Mouse (Mus musculus) left cerebral cortex, postnatal 10 days (tissue): ENCODE data around the gene Trdmt1. TPM values are rescaled to one million over a fixed set of nuclear protein-coding genes. Genes with fewer than 3 reads are reported as not detected.
A peak's percentile ranks its signal among the peaks of the same experiment; 100 is the strongest.
"Not testable (repeated sequence)": the region's sequence is repeated elsewhere in the genome, so short reads cannot be mapped to it uniquely, and the experiment has no call there.

Experiments
- DNase-seq, 2 experiments: peaks; one replicate each; pipeline ENCODE4 v3.0.0; 2021 to 2022; ENCODE audit warnings: low spot score in 2 of 2, mixed read lengths in 1 of 2; ENCODE audit errors: extremely low spot score in 1 of 2
- intact Hi-C: fragments of 180-260 bp; cut with DNase I; formaldehyde crosslinking; loops from one replicate; pipeline ENCODE4 v1.15.1; 2025
- total RNA-seq, 2 experiments: library from RNA; stranded (reverse); gene quantifications; 2 replicates each; pipeline ENCODE4 v1.2.3; 2021

Trdmt1 gene
- 1 to 10 TPM; 6.5 to 6.6 TPM for total RNA-seq

DNA sequence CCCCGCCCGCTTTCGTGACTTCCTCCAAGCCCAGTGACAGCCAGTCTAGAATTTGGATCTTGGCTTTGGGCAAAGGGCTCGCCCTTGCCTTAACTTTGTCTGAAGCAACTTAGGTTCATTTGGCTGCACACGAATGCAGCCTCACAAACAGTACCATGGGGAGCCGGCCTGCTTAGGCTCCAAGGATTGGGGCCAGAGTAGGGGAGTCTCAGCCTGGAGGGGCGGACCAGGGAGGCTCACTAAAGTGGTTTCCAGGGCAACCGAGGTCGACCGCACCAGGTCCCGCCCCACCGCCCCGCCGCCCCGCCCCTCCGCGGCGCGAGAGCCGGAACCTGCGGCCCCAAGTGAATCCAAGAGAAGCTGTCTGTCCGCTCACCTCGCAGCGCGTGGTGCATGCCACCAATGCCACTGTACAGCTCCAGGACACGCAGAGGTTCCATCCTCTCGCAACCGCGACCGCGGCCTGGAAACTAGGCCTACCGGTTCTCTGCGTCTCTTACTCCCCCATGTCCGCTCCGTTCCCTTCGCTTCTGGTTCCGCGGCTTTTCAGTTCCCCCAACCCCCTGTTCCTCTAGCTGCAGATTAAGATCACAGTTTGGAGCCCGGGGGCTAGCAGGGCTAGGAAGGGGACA lies at the start of gene Trdmt1:
Trdmt1 (minus strand) TSS at position 476 of the 632 bp plus-strand sequence.
- intact Hi-C loops: no loop called here
- DNase-seq: peak; percentile 70 to 89

DNA sequence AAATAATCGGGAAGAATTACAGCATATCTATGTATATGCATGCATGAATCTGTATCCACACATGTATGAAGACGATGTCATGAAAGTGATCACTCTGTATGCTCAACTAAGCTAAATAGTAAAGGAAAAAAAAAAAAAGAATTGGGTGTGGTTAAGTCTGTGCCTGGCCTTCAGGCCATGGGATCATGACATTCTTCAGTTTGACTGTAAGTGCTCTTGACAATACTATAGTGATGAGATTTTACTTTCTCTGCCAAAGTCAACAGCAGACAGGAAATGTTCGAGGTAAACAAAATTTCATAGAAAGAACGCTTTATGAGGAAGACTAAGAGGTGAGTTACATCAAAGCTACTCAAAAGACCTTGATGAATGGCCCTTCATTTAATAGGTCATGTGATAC lies 48.9 kb upstream of the Trdmt1 start:
- intact Hi-C loops: no loop called here
- no peak for DNase-seq

DNA sequence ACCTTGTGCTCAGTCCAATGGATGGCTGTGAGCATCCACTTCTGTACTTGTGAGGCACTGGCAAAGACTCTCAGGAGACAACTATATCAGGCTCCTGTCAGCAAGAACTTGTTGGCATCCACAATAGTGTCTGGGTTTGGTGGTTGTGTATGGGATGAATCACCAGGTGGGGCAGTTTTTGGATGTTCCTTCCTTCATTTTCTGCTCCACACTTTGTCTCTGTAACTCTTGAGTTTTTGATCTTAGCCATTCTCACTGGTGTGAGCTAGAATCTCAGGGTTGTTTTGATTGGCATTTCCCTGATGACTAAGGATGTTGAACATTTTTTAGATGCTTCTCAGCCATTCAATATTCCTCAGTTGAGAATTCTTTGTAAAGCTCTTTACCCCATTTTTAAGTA lies 39.3 kb upstream of the Trdmt1 start:
- intact Hi-C loops: not testable (repeated sequence)

DNA sequence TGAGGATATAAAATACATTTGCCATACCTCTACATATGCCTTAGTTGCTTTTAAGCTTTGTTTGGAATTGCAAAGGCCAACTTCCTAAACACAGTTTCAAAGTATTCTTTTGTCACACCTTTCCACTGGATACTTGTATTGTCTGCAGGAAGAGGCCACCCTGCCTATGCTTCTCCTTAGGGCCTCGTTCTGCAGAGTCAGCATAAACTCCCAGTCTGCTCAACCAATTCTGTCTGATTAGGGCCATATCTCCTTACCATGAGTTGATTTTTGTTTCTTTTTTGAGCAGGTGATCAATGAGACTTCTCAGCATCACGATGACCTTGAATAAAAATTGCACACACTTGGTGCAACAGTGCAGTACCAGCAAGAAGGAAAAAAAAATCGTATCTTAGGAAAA lies 37.7 kb upstream of the Trdmt1 start:
- no peak for DNase-seq
- intact Hi-C loops: no loop called here

More for the DNA sequence above, 39.3 kb upstream of the Trdmt1 start:
- not testable (repeated sequence) for DNase-seq

DNA sequence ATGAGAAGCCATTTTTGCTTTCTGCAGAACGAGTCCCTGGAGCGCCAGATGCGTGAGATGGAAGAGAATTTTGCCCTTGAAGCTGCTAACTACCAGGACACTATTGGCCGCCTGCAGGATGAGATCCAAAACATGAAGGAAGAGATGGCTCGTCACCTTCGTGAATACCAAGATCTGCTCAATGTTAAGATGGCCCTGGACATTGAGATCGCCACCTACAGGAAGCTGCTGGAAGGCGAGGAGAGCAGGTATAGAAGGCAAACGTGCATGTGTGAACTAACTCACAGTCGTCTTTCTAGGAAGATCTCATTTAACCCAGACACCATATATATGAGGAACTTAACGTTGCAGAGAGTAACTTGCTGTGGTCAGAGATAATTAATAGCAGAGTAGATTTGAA lies 35.5 kb upstream of the Trdmt1 start:
- intact Hi-C loops: loop anchor here (5.0 to 10.0 kb wide), 2 partner anchors 165 to 288 kb away; no protein-coding TSS in a partner anchor
- DNase-seq: no peak

DNA sequence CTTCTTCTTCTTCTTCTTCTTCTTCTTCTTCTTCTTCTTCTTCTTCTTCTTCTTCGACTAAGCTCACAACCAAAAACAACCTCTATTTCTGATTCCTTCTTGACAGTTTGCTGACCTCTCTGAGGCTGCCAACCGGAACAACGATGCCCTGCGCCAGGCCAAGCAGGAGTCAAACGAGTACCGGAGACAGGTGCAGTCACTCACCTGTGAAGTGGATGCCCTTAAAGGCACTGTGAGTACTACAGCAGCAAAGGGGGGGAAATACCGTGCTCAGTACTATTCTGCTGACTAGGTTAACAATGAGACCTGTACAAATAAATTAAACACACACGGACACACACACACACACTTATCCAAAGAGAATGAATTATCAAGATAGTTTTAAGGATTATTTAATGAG lies 34.8 kb upstream of the Trdmt1 start:
- intact Hi-C loops: loop anchor here (5.0 to 10.0 kb wide), 2 partner anchors 165 to 287 kb away; no protein-coding TSS in a partner anchor

DNA sequence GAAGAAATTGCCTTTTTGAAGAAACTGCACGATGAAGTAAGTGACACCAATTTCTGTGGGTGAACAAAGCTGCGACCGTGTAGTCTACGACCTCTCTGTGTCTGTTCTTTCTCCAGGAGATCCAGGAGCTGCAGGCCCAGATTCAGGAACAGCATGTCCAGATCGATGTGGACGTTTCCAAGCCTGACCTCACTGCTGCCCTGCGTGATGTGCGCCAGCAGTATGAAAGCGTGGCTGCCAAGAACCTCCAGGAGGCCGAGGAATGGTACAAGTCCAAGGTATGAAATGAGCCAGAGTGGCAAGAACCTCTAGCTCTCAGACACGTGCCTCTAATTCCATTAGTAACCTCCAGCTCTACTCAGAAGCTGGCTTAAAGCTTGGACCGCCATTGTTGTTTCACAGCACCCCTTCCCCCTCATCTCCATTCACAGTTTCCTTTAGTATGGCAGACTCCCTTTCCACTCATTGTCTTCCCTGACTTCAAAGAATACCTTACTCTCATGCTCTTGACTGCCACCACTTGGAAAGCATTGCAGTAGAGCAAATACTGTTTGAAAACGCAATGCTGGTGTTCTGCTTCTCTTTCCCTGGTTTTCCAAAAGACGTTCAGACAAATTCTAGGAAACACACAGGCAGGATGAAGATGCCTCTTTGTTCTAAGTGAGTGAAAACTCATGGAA lies 34.1 kb upstream of the Trdmt1 start:
- DNase-seq: peak in 1 of 2 experiments; percentile 20
- intact Hi-C loops: loop anchor here (5.0 to 10.0 kb wide), 2 partner anchors 164 to 286 kb away; no protein-coding TSS in a partner anchor

More for the DNA sequence above, 34.8 kb upstream of the Trdmt1 start:
- DNase-seq: no peak

DNA sequence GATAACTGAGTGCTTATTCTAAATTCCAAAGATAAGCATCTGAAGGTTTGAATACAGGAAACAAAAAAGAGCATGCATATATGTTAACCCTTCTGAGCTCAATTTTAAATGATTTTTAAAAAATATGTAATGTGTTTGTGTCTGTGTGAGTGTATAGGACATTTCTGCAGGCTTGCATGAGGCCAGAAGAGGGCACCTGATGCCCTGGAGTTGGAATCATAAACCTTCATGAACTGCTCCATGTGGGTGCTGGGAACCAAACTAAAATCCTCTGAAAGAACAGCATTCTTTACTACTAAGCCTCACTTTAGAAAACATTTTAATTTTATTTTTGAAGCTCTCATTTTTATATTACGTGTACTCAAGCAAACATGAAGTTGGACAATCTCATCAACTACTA lies 32.9 kb upstream of the Trdmt1 start:
- intact Hi-C loops: loop anchor here (5.0 to 10.0 kb wide), 2 partner anchors 163 to 285 kb away; no protein-coding TSS in a partner anchor
- no peak for DNase-seq

DNA sequence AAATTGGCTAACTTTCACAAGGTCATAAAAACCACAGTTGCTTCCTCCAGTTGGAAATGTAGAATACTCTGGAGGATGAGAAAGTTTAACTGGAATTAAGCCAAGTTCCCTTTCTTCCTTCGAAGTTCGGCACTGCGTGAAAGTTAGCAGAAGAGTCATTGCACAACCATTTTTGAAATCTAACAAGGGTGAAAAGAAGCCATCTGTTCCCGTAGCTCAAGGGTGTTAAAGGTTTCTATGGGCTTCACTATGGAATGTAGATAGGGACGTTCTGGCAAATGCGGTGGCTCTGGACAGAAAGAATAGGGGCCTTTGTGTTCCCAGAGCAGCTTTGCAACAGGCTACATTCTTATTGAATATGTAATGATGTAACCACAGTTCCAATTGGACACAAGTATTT lies 31.5 kb upstream of the Trdmt1 start:
- no peak for DNase-seq
- intact Hi-C loops: loop anchor here (5.0 to 10.0 kb wide), 2 partner anchors 161 to 284 kb away; no protein-coding TSS in a partner anchor

DNA sequence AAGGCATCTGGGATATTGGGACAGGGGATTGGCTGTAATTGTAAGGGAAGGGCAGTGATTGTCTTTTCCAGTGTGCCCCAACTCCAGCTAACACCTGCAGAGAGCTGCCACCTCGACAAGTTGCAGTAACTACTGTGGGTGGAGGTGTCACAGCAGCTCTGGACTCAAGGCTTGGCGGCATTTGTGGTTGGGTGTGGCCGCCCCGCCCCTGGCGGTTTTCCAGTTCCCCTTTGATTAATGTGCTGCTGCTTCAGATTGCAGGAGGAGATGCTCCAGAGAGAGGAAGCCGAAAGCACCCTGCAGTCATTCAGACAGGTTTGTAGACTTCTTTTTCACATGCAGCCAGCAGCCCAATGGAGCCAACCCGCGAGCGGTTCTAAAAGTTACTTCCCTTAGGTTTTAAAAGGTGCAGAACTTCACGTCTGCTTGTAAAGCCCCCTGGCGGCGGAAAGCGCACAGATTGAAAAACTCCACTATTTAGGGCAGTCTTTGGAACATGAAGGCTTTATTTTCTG lies 30.9 kb upstream of the Trdmt1 start:
- intact Hi-C loops: loop anchor here (5.0 to 10.0 kb wide), 2 partner anchors 161 to 283 kb away; no protein-coding TSS in a partner anchor
- DNase-seq: peak; percentile 61 to 83

DNA sequence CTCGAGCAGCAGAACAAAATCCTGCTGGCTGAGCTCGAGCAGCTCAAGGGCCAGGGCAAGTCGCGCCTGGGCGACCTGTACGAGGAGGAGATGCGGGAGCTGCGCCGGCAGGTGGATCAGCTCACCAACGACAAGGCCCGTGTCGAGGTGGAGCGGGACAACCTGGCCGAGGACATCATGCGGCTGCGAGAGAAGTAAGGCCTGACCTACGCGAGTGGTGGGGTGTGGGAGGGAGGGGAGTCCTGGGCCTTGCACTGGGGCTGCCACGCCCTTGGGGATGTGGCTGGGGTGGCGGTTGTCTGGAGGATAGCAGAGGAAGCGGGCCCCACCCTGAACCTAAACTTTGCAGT lies 30.3 kb upstream of the Trdmt1 start:
- DNase-seq: peak in 1 of 2 experiments; percentile 55
- intact Hi-C loops: loop anchor here (5.0 to 10.0 kb wide), 2 partner anchors 160 to 282 kb away; no protein-coding TSS in a partner anchor

DNA sequence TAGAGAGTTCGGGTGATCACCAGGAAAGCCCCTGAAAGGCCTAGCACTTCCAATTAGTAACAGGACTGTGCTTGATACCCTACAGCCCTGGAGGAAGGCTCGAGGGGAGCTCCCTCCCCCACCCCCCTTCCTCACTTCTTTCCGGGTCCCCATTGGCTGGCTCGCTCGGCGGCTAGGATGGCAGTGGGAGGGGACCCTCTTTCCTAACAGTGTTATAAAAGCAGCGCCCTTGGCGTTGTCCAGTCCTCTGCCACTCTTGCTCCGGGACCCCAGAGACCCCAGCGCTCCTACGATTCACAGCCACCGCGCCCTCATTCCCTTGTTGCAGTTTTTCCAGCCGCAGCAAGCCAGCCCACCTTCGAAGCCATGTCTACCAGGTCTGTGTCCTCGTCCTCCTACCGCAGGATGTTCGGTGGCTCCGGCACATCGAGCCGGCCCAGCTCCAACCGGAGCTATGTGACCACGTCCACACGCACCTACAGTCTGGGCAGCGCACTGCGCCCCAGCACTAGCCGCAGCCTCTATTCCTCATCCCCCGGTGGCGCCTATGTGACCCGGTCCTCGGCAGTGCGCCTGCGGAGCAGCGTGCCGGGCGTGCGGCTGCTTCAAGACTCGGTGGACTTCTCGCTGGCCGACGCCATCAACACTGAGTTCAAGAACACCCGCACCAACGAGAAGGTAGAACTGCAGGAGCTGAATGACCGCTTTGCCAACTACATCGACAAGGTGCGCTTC lies 29.8 kb upstream of the Trdmt1 start:
- DNase-seq: peak; percentile 36 to 87
- intact Hi-C loops: loop anchor here (10.0 kb wide), 1 partner anchor 159 kb away; no protein-coding TSS in a partner anchor

DNA sequence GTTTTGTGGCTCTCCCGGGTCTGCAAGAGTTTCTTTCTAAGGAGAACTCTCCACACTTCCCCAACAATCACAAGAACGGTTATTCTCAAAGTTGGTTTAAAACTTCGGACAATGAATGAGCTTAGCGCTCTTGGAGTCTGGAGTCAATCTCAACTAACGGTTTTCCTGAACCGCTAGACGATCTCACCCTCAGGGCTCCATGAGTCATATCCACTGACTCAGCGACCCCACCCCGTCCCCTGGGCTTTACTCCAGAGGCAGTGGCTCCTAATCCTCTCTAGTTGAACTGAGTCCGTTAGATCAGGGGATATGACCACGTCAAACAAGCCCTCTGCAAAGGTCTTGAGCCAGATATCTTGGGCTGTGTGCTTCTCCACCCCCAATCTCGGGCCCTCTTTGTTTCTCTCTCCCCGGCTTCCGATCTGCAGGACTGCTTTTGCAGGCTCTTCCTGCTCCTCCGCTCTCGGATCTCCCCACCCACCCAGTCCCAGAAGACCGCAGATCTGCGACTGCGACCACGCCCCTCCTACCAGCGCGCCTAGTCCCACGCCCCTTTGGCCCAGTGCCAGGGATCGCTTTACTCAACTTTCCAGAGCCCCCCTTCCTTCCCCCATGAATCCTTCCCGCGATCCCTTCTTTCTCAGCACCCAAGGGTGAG lies 29.1 kb upstream of the Trdmt1 start, which contains the start of gene Vim:
Vim (plus strand) TSS at position 520 of the 658 bp plus-strand sequence.
- peak; percentile 34 to 92 for DNase-seq
- intact Hi-C loops: loop anchor here (10.0 kb wide), 1 partner anchor 159 kb away; no protein-coding TSS in a partner anchor

DNA sequence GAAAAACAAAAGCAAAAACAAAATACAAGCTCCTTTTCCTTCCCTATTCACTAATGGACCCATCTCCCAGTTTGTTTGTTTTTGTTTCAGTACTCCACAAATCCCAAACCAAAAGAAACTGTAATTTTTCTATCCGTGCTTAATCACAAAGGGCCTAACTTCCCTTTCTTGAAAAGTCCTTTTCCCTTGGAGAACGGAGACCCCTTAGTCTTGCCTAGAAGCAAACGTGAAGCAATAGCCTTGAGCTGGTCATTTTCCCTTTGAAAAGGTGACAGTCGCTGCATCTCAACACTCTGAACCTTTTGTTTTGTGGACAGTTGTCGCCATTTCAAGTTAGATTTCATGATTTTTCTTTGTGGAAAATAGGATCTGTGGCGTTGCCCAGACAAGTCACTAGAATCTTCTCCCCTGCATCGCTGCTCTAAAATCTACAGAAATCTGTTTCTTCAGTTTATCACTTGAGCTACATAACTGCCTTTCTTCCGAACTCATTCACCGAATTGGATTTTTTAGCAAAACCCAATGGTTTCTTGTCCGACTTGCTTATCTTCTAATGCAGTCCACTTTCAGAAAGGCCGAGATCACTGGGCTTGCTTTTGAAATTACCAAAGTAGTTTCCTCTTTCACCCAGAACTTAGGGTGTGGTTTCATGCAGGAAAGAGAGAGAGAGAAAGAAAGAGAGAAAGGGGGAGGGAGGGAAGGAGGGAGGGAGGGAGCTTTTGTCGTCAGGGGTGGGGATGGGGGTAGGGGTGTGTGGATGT lies 28.4 kb upstream of the Trdmt1 start:
- intact Hi-C loops: loop anchor here (10.0 kb wide), 1 partner anchor 158 kb away; no protein-coding TSS in a partner anchor
- DNase-seq: no peak

DNA sequence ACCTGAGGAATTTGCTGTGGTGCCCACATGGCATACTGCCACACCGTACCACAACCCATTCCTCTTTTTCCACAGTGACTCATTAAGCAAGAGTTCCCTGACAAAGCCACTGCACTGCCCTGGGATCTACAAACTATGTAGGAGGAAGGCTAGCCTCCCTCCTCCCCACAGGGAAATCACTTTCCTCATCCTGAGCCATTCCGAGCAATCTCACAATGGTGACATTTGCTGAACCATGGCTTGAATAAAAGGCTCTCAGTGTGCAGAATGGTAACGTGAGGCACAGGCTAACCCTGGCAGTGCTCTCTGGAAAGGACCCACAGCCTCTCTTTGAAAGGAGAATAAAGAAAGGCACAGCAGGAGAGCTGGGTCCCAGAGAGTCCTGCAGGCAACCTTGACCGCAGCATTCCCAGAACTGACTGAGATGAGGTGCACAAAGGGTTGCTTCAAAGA lies 27.7 kb upstream of the Trdmt1 start:
- intact Hi-C loops: loop anchor here (10.0 kb wide), 1 partner anchor 157 kb away; no protein-coding TSS in a partner anchor
- peak in 1 of 2 experiments; percentile 20 for DNase-seq

DNA sequence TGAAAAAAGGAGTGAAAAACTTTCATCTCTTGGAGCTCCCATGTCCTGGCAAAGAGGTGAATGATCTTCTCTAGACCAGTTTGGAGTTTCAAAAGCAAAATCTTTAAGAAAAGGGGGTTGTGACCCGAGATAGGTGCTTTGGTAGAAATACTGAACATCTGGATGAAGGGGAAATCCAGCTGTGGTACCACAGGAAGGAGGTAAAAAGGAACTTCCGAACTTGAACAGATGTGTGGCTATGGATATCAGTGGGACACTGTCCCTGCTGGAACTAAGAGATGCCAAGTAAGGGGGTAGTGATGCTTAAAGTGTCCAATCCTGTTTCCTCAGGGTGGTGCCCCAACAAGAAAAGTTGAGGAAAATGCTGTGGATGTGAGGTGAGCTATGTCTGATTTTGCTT lies 25.7 kb upstream of the Trdmt1 start:
- DNase-seq: no peak
- intact Hi-C loops: loop anchor here (10.0 kb wide), 1 partner anchor 155 kb away; no protein-coding TSS in a partner anchor

DNA sequence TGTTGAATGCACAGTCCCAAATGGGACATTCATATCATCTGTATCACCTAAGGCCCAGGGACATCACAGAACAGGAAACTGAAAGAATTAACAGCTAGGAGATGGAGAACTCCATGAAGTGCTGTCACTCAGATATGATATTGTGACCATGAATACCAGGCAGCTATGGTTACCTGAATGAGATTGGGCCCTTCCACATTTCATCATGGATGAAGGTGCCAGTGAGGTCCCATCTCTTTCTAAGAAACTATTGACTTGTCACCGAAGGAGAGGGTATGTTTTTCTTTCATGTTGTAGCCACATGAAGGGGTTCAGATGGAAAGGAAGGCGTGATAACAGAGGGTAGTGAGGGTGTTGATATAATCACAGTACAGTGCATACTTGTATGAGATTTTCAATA lies 15.9 kb upstream of the Trdmt1 start:
- intact Hi-C loops: no loop called here
- no peak for DNase-seq
